Mouse (Mus musculus): ENCODE data around the gene Ugt1a1. TPM values are rescaled to one million over a fixed set of nuclear protein-coding genes. Genes with fewer than 3 reads are reported as not detected.

The Ugt1a1 gene
- polyA plus RNA-seq, 1 experiment = 0.47 TPM

DNA sequence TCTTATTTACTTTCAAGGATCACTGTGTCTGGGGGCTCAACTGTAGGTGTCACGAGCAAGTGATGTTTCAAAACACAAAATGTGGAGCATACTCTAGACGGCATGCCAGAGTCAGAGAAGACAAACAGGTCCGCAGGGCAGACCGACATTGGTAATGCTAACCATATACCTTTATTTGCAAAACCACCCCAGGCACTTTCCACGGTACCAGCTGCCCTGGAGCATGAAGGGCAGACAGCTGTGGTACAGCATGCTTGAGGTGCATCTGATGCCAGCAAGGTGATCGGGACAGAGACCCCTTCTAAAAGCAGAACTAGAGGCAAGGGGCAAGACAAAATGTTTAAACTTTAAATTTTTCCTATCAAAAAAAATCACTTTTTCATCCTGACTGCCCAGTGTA, 51.2 kb downstream of the Ugt1a1 start:
- Histone ChIP-seq H3K4me3 (ENCODE audit: control insufficient read depth, insufficient read depth, low read length) (no peak overlapping the region), H3K4me1 (replicated peaks; ENCODE audit: control insufficient read depth, insufficient read depth, low read length) (peaks cover 21% of the 10 kb centered on the region), H3K36me3 (ENCODE audit: control insufficient read depth, insufficient read depth, low read length) (peaks cover 71% of the 10 kb centered on the region), H3K27ac (ENCODE audit: control insufficient read depth, insufficient read depth, low read length) (no peak overlapping the region), H3K27me3 (ENCODE audit: control insufficient read depth, insufficient read depth, low read length) (no peaks in the 10 kb centered on the region)
- no peak for DNase-seq
- WGBS = 75% methylated on average over 6 of the region's 6 CpGs
- no peak for TF ChIP-seq POLR2A (IDR thresholded peaks at IDR 0.05; ENCODE audit: control insufficient read depth, extremely low read depth, insufficient read depth, low read length, poor library complexity)
- no peak for TF ChIP-seq CTCF (IDR thresholded peaks at IDR 0.05; ENCODE audit: borderline replicate concordance, control insufficient read depth, extremely low read depth, insufficient read depth, low read length, poor library complexity)

DNA sequence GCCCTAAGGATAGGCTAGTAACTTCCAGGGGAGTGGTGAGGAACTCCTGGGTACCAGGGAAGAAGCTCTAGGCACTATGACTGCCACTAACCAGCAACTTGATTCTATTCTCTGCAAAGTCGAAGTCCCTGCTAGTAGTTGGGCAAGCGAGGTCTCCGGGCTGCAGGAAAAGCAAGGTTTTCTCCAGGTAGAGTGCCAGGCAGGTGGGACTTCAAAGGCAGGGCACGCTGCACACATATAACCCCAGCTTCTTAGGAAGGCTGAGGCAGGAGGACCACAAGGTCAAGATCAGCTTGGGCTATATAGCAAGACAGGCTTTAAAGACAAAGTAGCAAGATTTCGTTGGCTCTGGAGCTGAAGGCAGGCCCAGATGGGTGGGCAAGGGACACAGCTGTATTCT, 52.0 kb downstream of the Ugt1a1 start:
- Histone ChIP-seq H3K36me3 (ENCODE audit: control insufficient read depth, insufficient read depth, low read length) (peaks cover 79% of the 10 kb centered on the region), H3K4me3 (ENCODE audit: control insufficient read depth, insufficient read depth, low read length) (no peak overlapping the region), H3K4me1 (replicated peaks; ENCODE audit: control insufficient read depth, insufficient read depth, low read length) (peaks cover 16% of the 10 kb centered on the region; the same call in 1 of the 2 replicates), H3K27ac (ENCODE audit: control insufficient read depth, insufficient read depth, low read length) (no peak overlapping the region), H3K27me3 (ENCODE audit: control insufficient read depth, insufficient read depth, low read length) (no peaks in the 10 kb centered on the region)
- no peak for DNase-seq
- TF ChIP-seq CTCF (IDR thresholded peaks at IDR 0.05; ENCODE audit: borderline replicate concordance, control insufficient read depth, extremely low read depth, insufficient read depth, low read length, poor library complexity) = no peak
- no peak for TF ChIP-seq POLR2A (IDR thresholded peaks at IDR 0.05; ENCODE audit: control insufficient read depth, extremely low read depth, insufficient read depth, low read length, poor library complexity)
- WGBS = 93% methylated on average over 5 of the region's 5 CpGs

DNA sequence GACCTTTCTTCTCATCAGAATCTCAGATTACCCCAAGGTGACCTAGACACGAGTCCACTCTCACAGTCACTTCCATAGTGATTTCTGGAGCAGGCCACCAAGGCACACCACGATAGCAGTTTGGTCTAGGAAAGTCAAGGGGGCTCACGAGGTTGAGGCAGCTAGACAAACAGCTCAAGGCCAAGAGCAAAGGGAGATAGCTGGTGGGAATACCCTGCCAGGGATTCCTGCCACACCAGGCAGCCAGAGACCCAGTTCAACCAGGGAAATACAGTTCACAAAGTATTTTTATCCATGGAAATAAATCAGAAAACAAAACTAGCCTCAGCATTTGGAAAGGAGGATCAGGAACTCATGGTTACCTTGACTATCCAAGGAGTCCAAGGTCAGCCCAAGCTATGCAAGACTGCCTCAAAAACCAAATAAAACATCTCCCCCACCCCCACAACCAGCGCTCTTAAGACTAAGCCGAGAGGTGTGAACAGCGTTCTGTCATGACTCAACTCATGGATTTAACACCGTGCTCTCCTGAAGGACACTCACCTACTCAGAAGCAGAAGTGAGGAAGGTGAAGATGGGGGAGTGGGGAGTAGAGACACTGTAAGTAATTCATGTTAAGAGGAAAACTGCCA, 52.6 kb downstream of the Ugt1a1 start:
- WGBS = 93% methylated on average over 7 of the region's 7 CpGs
- DNase-seq = no peak
- Histone ChIP-seq H3K27me3 (ENCODE audit: control insufficient read depth, insufficient read depth, low read length) (no peaks in the 10 kb centered on the region), H3K4me1 (replicated peaks; ENCODE audit: control insufficient read depth, insufficient read depth, low read length) (peaks cover 12% of the 10 kb centered on the region; the same call in 1 of the 2 replicates), H3K27ac (ENCODE audit: control insufficient read depth, insufficient read depth, low read length) (no peak overlapping the region), H3K4me3 (ENCODE audit: control insufficient read depth, insufficient read depth, low read length) (no peak overlapping the region), H3K36me3 (ENCODE audit: control insufficient read depth, insufficient read depth, low read length) (peaks cover 85% of the 10 kb centered on the region)
- no peak for TF ChIP-seq CTCF (IDR thresholded peaks at IDR 0.05; ENCODE audit: borderline replicate concordance, control insufficient read depth, extremely low read depth, insufficient read depth, low read length, poor library complexity)
- TF ChIP-seq POLR2A (IDR thresholded peaks at IDR 0.05; ENCODE audit: control insufficient read depth, extremely low read depth, insufficient read depth, low read length, poor library complexity) = no peak

DNA sequence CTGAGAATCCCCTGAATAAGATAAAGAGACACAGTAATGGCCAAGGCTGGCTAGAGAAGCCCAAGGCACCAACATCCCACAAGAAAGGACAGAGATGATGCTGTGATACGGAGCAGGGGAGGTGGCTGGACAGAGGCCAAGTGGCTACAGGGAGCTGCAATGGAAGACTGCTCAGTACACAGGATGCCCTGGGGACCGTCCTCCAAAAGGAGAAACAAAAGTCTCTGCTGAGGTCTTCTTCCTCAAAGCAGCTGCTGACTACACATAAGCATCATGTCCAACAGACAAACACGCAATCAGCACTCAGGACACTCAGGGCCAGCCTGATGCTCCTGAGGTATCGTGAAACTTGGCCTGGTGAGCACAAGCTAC, 53.1 kb downstream of the Ugt1a1 start:
- Histone ChIP-seq H3K27me3 (ENCODE audit: control insufficient read depth, insufficient read depth, low read length) (no peaks in the 10 kb centered on the region), H3K27ac (ENCODE audit: control insufficient read depth, insufficient read depth, low read length) (no peak overlapping the region), H3K36me3 (ENCODE audit: control insufficient read depth, insufficient read depth, low read length) (peaks cover 90% of the 10 kb centered on the region), H3K4me1 (replicated peaks; ENCODE audit: control insufficient read depth, insufficient read depth, low read length) (peaks cover 7% of the 10 kb centered on the region; the same call in 1 of the 2 replicates), H3K4me3 (ENCODE audit: control insufficient read depth, insufficient read depth, low read length) (no peak overlapping the region)
- no peak for TF ChIP-seq CTCF (IDR thresholded peaks at IDR 0.05; ENCODE audit: borderline replicate concordance, control insufficient read depth, extremely low read depth, insufficient read depth, low read length, poor library complexity)
- no peak for TF ChIP-seq POLR2A (IDR thresholded peaks at IDR 0.05; ENCODE audit: control insufficient read depth, extremely low read depth, insufficient read depth, low read length, poor library complexity)
- 79% methylated on average over 4 of the region's 4 CpGs for WGBS
- no peak for DNase-seq

DNA sequence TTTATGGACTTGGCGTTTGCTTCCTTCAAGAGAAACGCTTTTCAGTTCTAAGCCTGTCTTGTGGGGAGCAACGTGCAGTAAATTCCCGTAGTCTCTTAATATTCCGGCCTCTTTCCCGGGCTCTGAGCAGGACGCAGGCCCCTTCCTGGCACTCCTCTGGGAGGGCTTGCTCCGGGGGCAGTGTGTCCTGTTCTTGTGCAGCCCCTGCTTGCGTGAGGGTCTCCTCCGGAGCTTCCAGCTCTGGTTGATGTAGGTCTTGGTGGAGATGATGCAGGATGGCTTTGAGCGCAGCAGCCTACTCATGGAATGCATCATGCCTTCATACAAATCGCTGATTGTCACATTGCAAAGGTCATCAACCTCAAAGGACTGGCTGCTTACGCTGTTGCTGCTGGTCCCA, 54.4 kb downstream of the Ugt1a1 start:
- 92% methylated on average over 13 of the region's 13 CpGs for WGBS
- Histone ChIP-seq H3K36me3 (ENCODE audit: control insufficient read depth, insufficient read depth, low read length) (peaks cover 85% of the 10 kb centered on the region), H3K27me3 (ENCODE audit: control insufficient read depth, insufficient read depth, low read length) (no peaks in the 10 kb centered on the region), H3K27ac (ENCODE audit: control insufficient read depth, insufficient read depth, low read length) (no peak overlapping the region), H3K4me1 (replicated peaks; ENCODE audit: control insufficient read depth, insufficient read depth, low read length) (0 out of 2 replicates have a peak, but pooled peaks cover 3% of the 10 kb centered on the region), H3K4me3 (ENCODE audit: control insufficient read depth, insufficient read depth, low read length) (no peak overlapping the region)
- no peak for TF ChIP-seq POLR2A (IDR thresholded peaks at IDR 0.05; ENCODE audit: control insufficient read depth, extremely low read depth, insufficient read depth, low read length, poor library complexity)
- no peak for TF ChIP-seq CTCF (IDR thresholded peaks at IDR 0.05; ENCODE audit: borderline replicate concordance, control insufficient read depth, extremely low read depth, insufficient read depth, low read length, poor library complexity)
- no peak for DNase-seq

DNA sequence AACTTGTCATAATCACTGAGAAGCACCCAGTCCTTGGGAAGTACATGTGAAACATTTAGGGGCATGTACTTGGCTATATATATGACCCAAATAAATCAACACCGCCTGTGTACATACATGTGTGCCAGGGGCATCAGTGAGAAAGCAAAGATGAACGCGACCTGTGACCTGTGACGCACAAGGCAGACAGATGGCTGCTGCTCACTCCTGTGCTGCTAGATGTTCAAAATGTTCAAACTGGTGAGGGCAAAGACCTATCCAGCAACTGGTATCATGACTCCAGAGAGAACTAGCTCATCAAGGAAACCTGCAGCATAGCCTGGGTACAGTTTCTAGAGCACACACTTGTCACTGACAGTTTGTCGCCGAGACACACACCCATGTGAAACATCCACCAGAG, 55.7 kb downstream of the Ugt1a1 start:
- TF ChIP-seq CTCF (IDR thresholded peaks at IDR 0.05; ENCODE audit: borderline replicate concordance, control insufficient read depth, extremely low read depth, insufficient read depth, low read length, poor library complexity) (no peak), POLR2A (IDR thresholded peaks at IDR 0.05; ENCODE audit: control insufficient read depth, extremely low read depth, insufficient read depth, low read length, poor library complexity) (no peak)
- no peak for DNase-seq
- whole genome bisulfite sequencing = 97% methylated on average over 6 of the region's 6 CpGs
- no peak overlapping the region for H3K27ac ChIP-seq (ENCODE audit: control insufficient read depth, insufficient read depth, low read length)
- no peak overlapping the region for H3K4me3 ChIP-seq (ENCODE audit: control insufficient read depth, insufficient read depth, low read length)
- no peaks in the 10 kb centered on the region for H3K4me1 ChIP-seq (replicated peaks; ENCODE audit: control insufficient read depth, insufficient read depth, low read length)
- no peaks in the 10 kb centered on the region for H3K27me3 ChIP-seq (ENCODE audit: control insufficient read depth, insufficient read depth, low read length)
- peaks cover 85% of the 10 kb centered on the region for H3K36me3 ChIP-seq (ENCODE audit: control insufficient read depth, insufficient read depth, low read length)

DNA sequence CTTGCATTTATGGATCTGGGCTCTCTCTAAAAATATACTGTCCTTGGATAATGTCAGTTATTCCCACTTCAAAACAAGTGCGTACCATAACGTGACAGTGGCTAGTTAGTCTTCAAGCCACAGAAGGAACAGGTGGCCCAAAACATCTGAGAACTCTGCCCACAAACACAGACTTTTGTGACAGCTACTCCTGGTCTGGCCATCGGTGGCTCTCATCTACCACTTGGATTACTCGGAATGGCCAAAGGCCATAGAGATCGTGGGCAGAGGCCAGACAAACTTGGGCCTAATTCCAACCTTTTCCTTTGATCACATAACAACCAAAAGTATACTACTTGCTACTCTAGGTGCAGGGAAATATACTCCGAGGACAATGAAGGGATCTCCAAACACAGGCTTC, 56.3 kb downstream of the Ugt1a1 start:
- WGBS = 86% methylated on average over 6 of the region's 6 CpGs
- Histone ChIP-seq H3K27me3 (ENCODE audit: control insufficient read depth, insufficient read depth, low read length) (no peaks in the 10 kb centered on the region), H3K36me3 (ENCODE audit: control insufficient read depth, insufficient read depth, low read length) (peaks cover 85% of the 10 kb centered on the region), H3K4me1 (replicated peaks; ENCODE audit: control insufficient read depth, insufficient read depth, low read length) (no peaks in the 10 kb centered on the region), H3K27ac (ENCODE audit: control insufficient read depth, insufficient read depth, low read length) (no peak overlapping the region), H3K4me3 (ENCODE audit: control insufficient read depth, insufficient read depth, low read length) (no peak overlapping the region)
- TF ChIP-seq POLR2A (IDR thresholded peaks at IDR 0.05; ENCODE audit: control insufficient read depth, extremely low read depth, insufficient read depth, low read length, poor library complexity) (no peak), CTCF (IDR thresholded peaks at IDR 0.05; ENCODE audit: borderline replicate concordance, control insufficient read depth, extremely low read depth, insufficient read depth, low read length, poor library complexity) (no peak)
- no peak for DNase-seq

Other genes starting within 250 kb of the Ugt1a1 start
- gene Usp40, start 203.4 kb upstream of the Ugt1a1 start, polyA plus RNA-seq (2012; rRNA removed) = 6.3 and 7.5 TPM in 2 replicates
- gene Ugt1a10, start 156.6 kb upstream of the Ugt1a1 start, polyA plus RNA-seq (2012; rRNA removed) = 0.16 TPM in 1 of 2 replicates, not detected in the other
- 0.26 TPM in 1 of 2 replicates, not detected in the other for gene Ugt1a9, start 141.2 kb upstream of the Ugt1a1 start, polyA plus RNA-seq (2012; rRNA removed)
- 0.06 TPM in 1 of 2 replicates, not detected in the other for gene Ugt1a8, start 124.1 kb upstream of the Ugt1a1 start, polyA plus RNA-seq (2012; rRNA removed)
- gene Ugt1a7c, start 116.9 kb upstream of the Ugt1a1 start, polyA plus RNA-seq (2012; rRNA removed) = 0.94 and 1.1 TPM in 2 replicates
- gene Ugt1a6b, start 108.7 kb upstream of the Ugt1a1 start, polyA plus RNA-seq (2012; rRNA removed) = 1.3 and 1.6 TPM in 2 replicates
- gene Ugt1a6a, start 77.2 kb upstream of the Ugt1a1 start, polyA plus RNA-seq (2012; rRNA removed) = 3.0 and 3.8 TPM in 2 replicates
- gene Ugt1a5, start 45.9 kb upstream of the Ugt1a1 start, polyA plus RNA-seq (2012; rRNA removed) = 0.08 and 0.09 TPM in 2 replicates
- gene Ugt1a2, start 11.4 kb upstream of the Ugt1a1 start, polyA plus RNA-seq (2012; rRNA removed) = 0.09 and 0.32 TPM in 2 replicates
- 0.82 and 1.5 TPM in 2 replicates for gene Dnajb3, start 6.2 kb upstream of the Ugt1a1 start, polyA plus RNA-seq (2012; rRNA removed)
- gene Mroh2a, start 15.0 kb downstream of the Ugt1a1 start, polyA plus RNA-seq (2012; rRNA removed) = 0.29 and 0.96 TPM in 2 replicates
- 168 and 197 TPM in 2 replicates for gene Hjurp, start 65.7 kb downstream of the Ugt1a1 start, polyA plus RNA-seq (2012; rRNA removed)
- 0.03 and 0.08 TPM in 2 replicates for gene Trpm8, start 65.7 kb downstream of the Ugt1a1 start, polyA plus RNA-seq (2012; rRNA removed)
- gene Spp2, start 195.0 kb downstream of the Ugt1a1 start, polyA plus RNA-seq (2012; rRNA removed) = 0.44 and 0.71 TPM in 2 replicates